Mouse (Mus musculus) brain, embryonic 14.5 days (tissue): ENCODE data around the gene Lrrk1. TPM values are rescaled to one million over a fixed set of nuclear protein-coding genes. Genes with fewer than 3 reads are reported as not detected.
A peak's percentile ranks its signal among the peaks of the same experiment; 100 is the strongest.

Experiments
- DNase-seq: peaks from one replicate; pipeline ENCODE4 v3.0.0-alpha.2; 2011; ENCODE audit warnings: low read depth
- CTCF ChIP-seq: fragments of 200-500 bp; IDR thresholded peaks from 2 replicates; pipeline ENCODE4 v1.5.1; 2012; ENCODE audit warnings: inconsistent platforms, mild to moderate bottlenecking, moderate library complexity, borderline replicate concordance; ENCODE audit not compliant: insufficient read depth, insufficient read length; ENCODE audit errors: extremely low read depth
- POLR2A ChIP-seq: fragments of 200-500 bp; IDR thresholded peaks from 2 replicates; pipeline ENCODE4 v1.6.1; 2012; ENCODE audit warnings: mild to moderate bottlenecking, inconsistent platforms, borderline replicate concordance; ENCODE audit not compliant: poor library complexity, insufficient read depth, insufficient read length, severe bottlenecking; ENCODE audit errors: extremely low read depth
- polyA plus RNA-seq: library from polyadenylated mRNA; depleted of rRNA; stranded (reverse); fragments of >200 nt; gene quantifications from 2 replicates; pipeline ENCODE4 v1.2.3, GENCODE M21; 2012; rRNA removed

Gene Lrrk1
- polyA plus RNA-seq, 1 experiment, result 5.5 TPM

DNA sequence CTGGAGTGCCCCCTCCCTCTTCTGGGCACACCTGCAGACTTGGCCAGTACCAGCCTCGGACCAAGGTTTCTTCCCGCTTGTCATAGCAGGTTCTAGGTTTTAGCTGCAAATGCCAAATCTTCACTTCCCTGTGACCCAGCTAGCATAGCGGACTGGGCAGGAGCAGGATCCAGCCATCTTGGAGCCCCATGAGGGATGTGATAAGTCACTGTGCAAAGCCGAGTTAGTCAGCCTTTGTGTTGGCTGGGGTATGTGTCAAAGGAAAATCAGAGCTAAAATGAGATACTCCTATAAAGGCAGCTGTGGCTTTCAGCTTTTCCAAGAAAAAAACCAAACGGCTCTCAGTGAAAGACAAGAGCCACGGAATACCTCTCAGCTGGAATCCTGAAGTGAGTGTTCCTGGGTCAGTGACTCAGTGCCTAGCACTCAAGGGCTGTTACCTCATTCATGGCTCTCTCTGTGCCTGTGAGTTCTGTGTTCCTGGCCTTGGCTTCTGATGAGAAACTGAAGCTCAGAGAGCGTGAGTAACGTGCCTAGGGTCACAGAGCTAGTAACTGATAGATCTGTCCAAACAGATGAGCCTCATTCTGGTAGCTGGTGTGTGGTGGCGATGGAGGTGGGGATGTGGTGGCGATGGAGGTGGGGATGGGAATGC, 207.3 kb downstream of the Lrrk1 start:
- TF ChIP-seq CTCF (no peak), POLR2A (no peak)
- no peak for DNase-seq

GRCm38 (mm10) chr7:66180260-66180659, 207.9 kb downstream of the Lrrk1 start:
- TF ChIP-seq POLR2A (no peak), CTCF (no peak)
- DNase-seq, result no peak

DNA sequence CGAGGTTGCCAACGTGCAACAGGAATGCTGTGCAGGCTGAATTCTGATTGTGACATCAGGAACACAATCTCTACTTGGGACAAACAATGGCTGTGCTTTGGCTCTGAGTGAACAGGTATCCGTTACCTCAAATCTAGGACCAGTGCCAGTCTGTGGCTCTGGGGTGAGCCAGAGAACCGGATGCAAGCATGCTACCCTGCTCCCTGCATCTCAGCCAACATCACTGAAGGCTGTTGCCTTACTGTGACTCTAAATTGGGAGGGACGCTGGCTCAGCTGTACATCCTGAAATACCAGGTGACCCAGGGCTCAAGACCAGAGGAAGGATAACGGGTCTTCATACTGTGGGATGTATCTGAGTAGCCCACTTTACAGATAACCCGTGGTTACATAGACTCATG, 208.4 kb downstream of the Lrrk1 start:
- DNase-seq, result no peak
- TF ChIP-seq CTCF, result no peak
- no peak for TF ChIP-seq POLR2A

GRCm38 (mm10) chr7:66179120-66179581, 209.0 kb downstream of the Lrrk1 start:
- TF ChIP-seq CTCF (no peak), POLR2A (no peak)
- DNase-seq, result peak; percentile 37

DNA sequence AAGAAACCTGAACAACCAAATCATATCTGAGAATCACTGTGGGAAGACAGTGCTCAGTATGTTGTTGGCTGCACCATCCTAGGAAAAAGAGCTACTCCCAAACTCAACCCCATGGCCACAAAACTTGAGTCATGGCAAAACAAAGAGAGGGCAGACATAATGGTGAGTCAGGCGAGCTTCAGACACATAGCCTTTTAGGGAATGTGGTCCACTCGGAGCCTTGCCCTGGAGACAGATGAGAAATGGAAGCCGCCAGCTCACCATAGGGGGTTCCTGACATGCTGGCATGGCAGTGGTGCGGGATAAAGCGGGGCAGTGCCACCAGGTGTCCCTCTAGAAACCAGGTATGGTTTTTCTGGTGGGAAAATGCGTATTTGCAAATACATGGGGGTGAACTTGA, 210.0 kb downstream of the Lrrk1 start:
- no peak for DNase-seq

DNA sequence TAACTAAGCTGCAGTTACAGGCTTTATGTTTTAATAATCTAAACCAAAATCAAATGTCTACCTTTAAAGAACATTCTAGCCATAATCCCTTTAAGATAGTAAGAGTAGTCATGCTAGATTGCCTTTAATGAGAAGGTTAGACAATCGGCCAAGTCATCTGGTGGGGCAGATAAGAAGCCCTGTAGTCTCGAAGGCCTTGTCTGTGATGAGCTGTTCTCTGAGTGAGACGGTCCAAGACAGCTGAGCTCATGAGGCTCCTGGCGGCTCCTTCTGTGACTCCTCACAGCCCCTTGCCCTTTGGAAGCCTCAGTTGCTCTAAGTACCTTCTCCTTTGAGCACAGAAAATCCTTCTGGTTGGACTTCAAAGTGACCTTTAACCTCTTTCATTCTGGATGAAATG, 211.2 kb downstream of the Lrrk1 start:
- no peak for TF ChIP-seq CTCF
- no peak for TF ChIP-seq POLR2A
- DNase-seq, result no peak

More for the DNA sequence above, 210.0 kb downstream of the Lrrk1 start:
- no peak for TF ChIP-seq POLR2A
- no peak for TF ChIP-seq CTCF

Other genes starting within 250 kb of the Lrrk1 start
- gene Gm10974, start 22.4 kb downstream of the Lrrk1 start, polyA plus RNA-seq, result not detected in 2 replicates
- gene Aldh1a3, start 39.2 kb upstream of the Lrrk1 start, polyA plus RNA-seq, result 1.6 and 2.2 TPM in 2 replicates